Mouse (Mus musculus): Measurements from ENCODE around the gene Prr19.
"Not testable (repeated sequence)": the region's sequence is repeated elsewhere in the genome, so short reads cannot be mapped to it uniquely, and the experiment has no call there.

The Prr19 gene

DNA sequence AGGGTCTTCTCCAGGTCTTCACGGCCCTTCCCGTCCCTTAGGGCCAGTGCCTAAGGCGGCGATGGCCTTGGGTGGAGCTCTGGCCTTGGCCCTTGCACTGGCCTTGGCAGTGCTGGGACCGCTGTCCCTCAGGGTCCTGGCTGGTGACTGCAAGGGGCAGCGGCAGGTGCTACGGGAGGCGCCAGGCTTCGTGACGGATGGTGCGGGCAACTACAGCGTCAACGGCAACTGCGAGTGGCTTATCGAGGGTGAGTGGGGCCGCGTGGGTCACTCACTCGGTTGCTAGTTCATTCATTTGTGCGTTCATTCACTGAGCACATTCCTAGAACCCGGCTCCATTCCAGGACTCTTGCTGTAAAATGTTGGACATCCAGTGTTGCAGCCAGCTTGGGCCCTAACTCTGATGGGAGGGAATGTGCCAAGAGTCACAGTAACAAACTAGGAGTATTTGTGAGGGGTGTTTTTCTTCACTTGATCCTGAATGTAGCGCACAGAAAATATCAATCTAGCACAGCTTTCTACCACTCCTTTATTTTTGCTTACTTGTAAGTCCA is 16.3 kb downstream of the Prr19 start:
- DNase-seq (ENCODE audit: low spot score in 2 of 2) = peak in 1 of 2 experiments; percentile 28

- DNase-seq (ENCODE audit: low spot score in 2 of 2) = no peak
Observed at GRCm38 (mm10) chr7:25322058-25322484, 20.9 kb downstream of the Prr19 start.

GRCm38 (mm10) chr7:25323219-25323618 is 22.0 kb downstream of the Prr19 start:
- DNase-seq (ENCODE audit: low spot score in 2 of 2) = no peak

DNA sequence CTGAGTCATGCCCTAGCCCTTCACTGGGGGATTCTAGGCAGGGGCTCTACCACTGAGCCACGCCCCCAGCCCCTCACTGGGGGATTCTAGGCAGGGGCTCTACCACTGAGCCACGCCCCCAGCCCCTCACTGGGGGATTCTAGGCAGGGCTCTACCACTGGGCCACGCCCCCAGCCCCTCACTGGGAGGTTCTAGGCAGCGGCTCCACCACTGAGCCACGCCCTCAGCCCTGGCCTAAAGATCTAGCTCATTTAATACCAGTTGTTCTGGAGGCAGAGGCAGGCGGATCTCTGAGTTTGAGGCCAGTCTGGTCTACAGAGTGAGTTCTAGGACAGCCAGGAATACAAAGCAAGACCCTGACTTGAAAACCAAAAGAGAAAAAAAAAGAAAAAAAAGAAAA is 24.2 kb downstream of the Prr19 start:
- DNase-seq (ENCODE audit: low spot score in 2 of 2) = not testable (repeated sequence)

- no peak for DNase-seq (ENCODE audit: low spot score in 2 of 2)
Observed at GRCm38 (mm10) chr7:25326233-25326632, 25.0 kb downstream of the Prr19 start.

GRCm38 (mm10) chr7:25333596-25334307 is 32.5 kb downstream of the Prr19 start:
- peak; percentile 29 to 44 for DNase-seq (ENCODE audit: low spot score in 2 of 2)

GRCm38 (mm10) chr7:25334472-25334871 is 33.3 kb downstream of the Prr19 start:
- no peak for DNase-seq (ENCODE audit: low spot score in 2 of 2)

GRCm38 (mm10) chr7:25339329-25339728 is 38.1 kb downstream of the Prr19 start:
- DNase-seq (ENCODE audit: low spot score in 2 of 2) = no peak

GRCm38 (mm10) chr7:25341000-25341784 is 40.0 kb downstream of the Prr19 start:
- DNase-seq (ENCODE audit: low spot score in 2 of 2) = no peak

DNA sequence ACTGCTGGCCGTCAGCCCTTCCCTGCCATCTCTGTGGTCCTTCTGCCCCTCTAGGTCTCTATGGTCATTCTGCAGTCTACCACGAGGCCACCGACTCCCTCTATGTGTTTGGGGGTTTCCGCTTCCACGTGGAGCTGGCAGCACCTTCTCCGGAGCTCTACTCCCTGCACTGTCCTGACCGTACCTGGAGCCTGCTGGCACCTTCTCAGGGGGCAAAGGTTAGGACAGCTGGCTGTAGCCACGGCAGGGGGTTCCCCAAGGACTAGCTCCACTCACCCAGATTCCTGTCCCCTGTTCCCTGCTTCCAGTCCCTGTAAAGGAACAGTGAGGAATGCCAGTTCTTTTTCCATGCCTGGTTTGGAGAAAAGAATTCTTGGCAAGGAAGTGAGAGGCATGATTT is 47.6 kb downstream of the Prr19 start:
- DNase-seq (ENCODE audit: low spot score in 2 of 2) = no peak
